Mouse (Mus musculus) heart, postnatal 0 days (tissue): Measurements from ENCODE around the gene Epx. TPM values are rescaled to one million over a fixed set of nuclear protein-coding genes. Genes with fewer than 3 reads are reported as not detected.

ENCODE experiments used
- ATAC-seq: fragments of 200-750 bp; cut with Nextera tagmentation; 2 replicates; pipeline ENCODE4 v1.8.0; 2017; ENCODE audit warnings: low read depth, moderate number of reproducible peaks, moderate library complexity; ENCODE audit not compliant: insufficient read depth
- DNase-seq: peaks from one replicate; pipeline ENCODE4 v3.0.0-alpha.2; 2016; ENCODE audit warnings: low spot score
- H3K27ac ChIP-seq: fragments of 300-500 bp; sonication (generic); 2 replicates; pipeline ENCODE4 v1.5.1; 2014; ENCODE audit warnings: low read depth, mild to moderate bottlenecking
- H3K27me3 ChIP-seq: fragments of 300-500 bp; sonication (generic); 2 replicates; pipeline ENCODE4 v1.6.1; 2014; ENCODE audit warnings: low read length, mixed read lengths; ENCODE audit not compliant: control insufficient read depth, insufficient read depth
- H3K36me3 ChIP-seq: fragments of 300-500 bp; sonication (generic); replicated peaks from 2 replicates; pipeline ENCODE4 v1.6.1; 2014; ENCODE audit warnings: low read length, mixed read lengths; ENCODE audit not compliant: control insufficient read depth, insufficient read depth
- H3K4me1 ChIP-seq: fragments of 300-500 bp; sonication (generic); 2 replicates; pipeline ENCODE4 v1.6.1; 2014; ENCODE audit warnings: antibody characterized with exemption; ENCODE audit not compliant: control insufficient read depth, insufficient read depth
- H3K4me2 ChIP-seq: fragments of 300-500 bp; sonication (generic); 2 replicates; pipeline ENCODE4 v1.6.1; 2014; ENCODE audit warnings: low read depth, mild to moderate bottlenecking, low read length, moderate library complexity
- H3K4me3 ChIP-seq: fragments of 300-500 bp; sonication (generic); 2 replicates; pipeline ENCODE4 v1.5.1; 2014; ENCODE audit warnings: low read depth, low read length
- H3K9ac ChIP-seq: fragments of 300-500 bp; sonication (generic); replicated peaks from 2 replicates; pipeline ENCODE4 v1.6.1; 2014; ENCODE audit warnings: low read depth, low read length, mixed read lengths
- H3K9me3 ChIP-seq: fragments of 300-500 bp; sonication (generic); replicated peaks from 2 replicates; pipeline ENCODE4 v1.6.1; 2016; ENCODE audit warnings: low read length; ENCODE audit not compliant: control insufficient read depth
- CTCF ChIP-seq: IDR thresholded peaks from 2 replicates; pipeline ENCODE4 v1.5.1; 2016; ENCODE audit warnings: antibody characterized with exemption, control low read depth, low read depth
- EP300 ChIP-seq: IDR thresholded peaks from 2 replicates; pipeline ENCODE4 v1.6.1; 2016; ENCODE audit warnings: antibody characterized with exemption, low read depth
- WGBS: fragments of 180-500 bp; shearing (Covaris S2); extraction: QIAGEN DNeasy Blood & Tissue Kit; methylation state at CpG from one replicate; pipeline ENCODE4 v1.1.7; 2014; 5-methylcytosine and 5-hydroxymethylcytosine counted together
- polyA plus RNA-seq: library from polyadenylated mRNA; unstranded; fragments of >200 nt; fragmentation: Nextera tagmentation; extraction: Ambion mirVana; gene quantifications from 2 replicates; pipeline ENCODE4 v1.2.1, GENCODE M21; 2015
- total RNA-seq: library from RNA; depleted of rRNA; stranded (reverse); fragments of >200 nt; gene quantifications from 2 replicates; pipeline ENCODE4 v1.2.3, GENCODE M21; 2014; ENCODE audit warnings: low replicate concordance; rRNA removed

The Epx gene
- not detected in 2 replicates for total RNA-seq
- 0.22 and 0.25 TPM in 2 replicates for polyA plus RNA-seq

DNA sequence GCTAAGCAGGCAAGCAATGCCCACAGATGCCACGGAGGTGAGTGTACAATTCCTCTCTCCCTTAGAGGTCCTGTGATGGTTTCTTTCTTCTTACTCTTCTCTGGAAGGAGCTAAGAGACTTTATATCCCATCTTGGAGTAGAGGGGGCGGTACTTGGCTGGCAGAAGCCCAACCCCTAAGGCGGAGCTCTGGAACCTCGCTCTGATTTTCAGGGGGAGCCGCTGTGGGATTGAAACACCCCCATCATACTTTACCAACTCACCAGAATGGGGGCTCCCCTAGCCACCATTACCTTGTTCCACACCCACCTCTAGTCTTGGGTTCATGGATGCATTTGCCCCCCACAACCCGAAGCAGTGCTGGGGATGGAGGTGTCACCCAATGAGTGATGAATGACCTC, at the start of gene Epx:
Epx (minus strand) TSS at position 101 of the 400 bp plus-strand sequence.
- Histone ChIP-seq H3K36me3 (no peaks in the 10 kb centered on the region), H3K4me1 (no peaks in the 10 kb centered on the region), H3K9ac (no peak within 1 kb of the TSS), H3K4me3 (no peak within 1 kb of the TSS), H3K27me3 (0 out of 2 replicates have a peak, but pooled peaks cover 2% of the 10 kb centered on the region), H3K27ac (no peak within 1 kb of the TSS), H3K4me2 (no peak within 1 kb of the TSS), H3K9me3 (no peaks in the 10 kb centered on the region)
- DNase-seq (no peak), ATAC-seq (no peak)
- 80% methylated on average over 6 of the region's 6 CpGs for WGBS
- TF ChIP-seq CTCF (no peak), EP300 (no peak)

DNA sequence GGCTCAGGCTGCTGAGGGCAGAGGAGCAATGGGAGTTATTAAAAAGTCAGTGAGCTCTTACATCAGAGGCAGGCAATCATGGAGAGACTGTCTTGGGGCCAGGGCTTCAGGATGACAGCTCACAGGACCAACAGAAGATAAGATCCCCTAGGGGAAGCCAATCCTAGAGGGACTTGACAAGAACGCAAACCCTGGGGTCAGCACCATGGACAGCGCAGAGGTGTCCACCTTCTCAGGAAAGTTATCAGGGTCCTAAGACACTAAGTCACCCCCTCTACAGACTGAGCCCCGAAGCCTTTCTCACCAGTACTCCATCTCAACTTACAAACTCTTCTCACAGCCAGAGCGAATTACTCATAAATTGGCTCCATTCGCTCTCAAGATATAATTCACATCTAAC, 45.6 kb upstream of the Epx start, which contains the start of gene Olfr464:
Olfr464 (minus strand) TSS at position 2 of the 400 bp plus-strand sequence.
- 25% methylated on average over 5 of the region's 5 CpGs for WGBS
- TF ChIP-seq CTCF (no peak), EP300 (no peak)
- DNase-seq (no peak), ATAC-seq (no peak)
- no peaks in the 10 kb centered on the region for H3K36me3 ChIP-seq
- no peak within 1 kb of the TSS for H3K9ac ChIP-seq
- H3K4me3 ChIP-seq = no peak within 1 kb of the TSS
- no peak within 1 kb of the TSS for H3K27ac ChIP-seq
- no peaks in the 10 kb centered on the region for H3K27me3 ChIP-seq
- H3K4me2 ChIP-seq = no peak within 1 kb of the TSS
- no peaks in the 10 kb centered on the region for H3K9me3 ChIP-seq
- no peaks in the 10 kb centered on the region for H3K4me1 ChIP-seq

DNA sequence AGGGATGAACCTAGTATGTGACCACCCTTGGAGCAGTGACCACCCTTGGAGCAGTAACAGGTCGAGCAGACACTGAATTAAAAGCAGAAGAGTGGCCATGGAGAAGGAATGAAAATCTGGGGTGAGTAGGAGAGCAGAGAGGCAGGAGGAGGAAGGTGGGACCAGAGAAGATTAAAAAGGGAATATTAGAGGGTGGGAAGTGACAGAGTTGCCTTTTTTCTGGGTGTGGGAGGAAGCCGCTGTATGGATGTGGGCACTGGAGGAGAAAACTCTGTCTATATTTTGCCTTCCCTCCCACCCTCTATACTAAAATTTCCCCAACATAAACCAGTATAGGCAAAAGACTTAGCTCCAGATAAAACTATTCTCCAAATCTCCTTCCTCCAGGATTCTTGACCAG, 45.0 kb upstream of the Epx start:
- Histone ChIP-seq H3K4me2 (no peak overlapping the region), H3K27ac (no peak overlapping the region), H3K27me3 (no peaks in the 10 kb centered on the region), H3K4me1 (no peaks in the 10 kb centered on the region), H3K9me3 (no peaks in the 10 kb centered on the region), H3K9ac (no peak overlapping the region), H3K4me3 (no peak overlapping the region), H3K36me3 (no peaks in the 10 kb centered on the region)
- TF ChIP-seq CTCF = no peak
- no peak for TF ChIP-seq EP300
- no peak for DNase-seq
- no peak for ATAC-seq
- WGBS = 65% methylated on average over 2 of the region's 2 CpGs

DNA sequence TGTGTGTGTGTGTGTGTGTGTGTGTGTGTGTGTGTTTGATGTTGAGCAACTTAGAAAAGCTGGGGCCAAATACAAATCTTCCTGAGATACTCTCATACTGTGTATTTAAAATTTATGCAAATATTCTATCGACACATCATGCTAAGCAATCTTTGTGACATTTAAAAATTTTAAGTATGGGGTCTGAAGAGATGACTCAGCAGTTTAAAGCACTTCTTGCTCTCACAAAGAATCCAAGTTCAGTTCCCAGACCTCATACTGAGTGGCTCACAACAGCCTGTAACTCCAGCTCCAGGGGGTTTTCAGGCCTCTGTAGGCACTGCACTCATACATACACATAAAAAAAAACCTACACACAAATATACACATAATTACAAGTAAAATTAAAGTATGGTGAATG, 40.7 kb upstream of the Epx start:
- no peak overlapping the region for H3K9ac ChIP-seq
- H3K4me3 ChIP-seq = no peak overlapping the region
- no peak for TF ChIP-seq CTCF
- TF ChIP-seq EP300 = no peak
- H3K36me3 ChIP-seq = no peaks in the 10 kb centered on the region
- H3K27me3 ChIP-seq = no peaks in the 10 kb centered on the region
- H3K27ac ChIP-seq = no peak overlapping the region
- H3K9me3 ChIP-seq = no peaks in the 10 kb centered on the region
- no peak overlapping the region for H3K4me2 ChIP-seq
- DNase-seq = no peak
- H3K4me1 ChIP-seq = no peaks in the 10 kb centered on the region
- 100% methylated on average over 1 of the region's 1 CpGs for WGBS
- ATAC-seq = no peak

DNA sequence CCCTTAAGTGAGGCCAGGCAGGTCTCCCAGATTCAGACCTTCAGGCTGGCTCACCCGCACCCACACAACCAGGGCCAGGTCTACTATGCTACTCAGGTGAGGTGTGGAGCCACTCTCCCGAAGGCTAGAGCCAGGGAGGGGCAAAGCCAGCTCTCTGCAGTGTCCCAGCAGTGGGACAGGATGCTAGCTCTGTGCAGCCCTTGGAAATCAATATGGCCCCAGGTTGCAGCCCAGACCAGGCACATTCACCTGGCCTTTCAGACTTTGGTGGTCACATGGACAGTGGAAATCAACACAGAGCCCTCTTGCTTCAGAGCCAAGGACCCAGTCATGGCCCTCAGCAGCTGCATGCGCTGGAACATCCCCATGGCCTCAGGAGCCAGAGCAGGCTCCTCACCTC, 29.0 kb upstream of the Epx start:
- WGBS = 78% methylated on average over 3 of the region's 3 CpGs
- TF ChIP-seq CTCF (no peak), EP300 (no peak)
- DNase-seq (no peak), ATAC-seq (no peak)
- Histone ChIP-seq H3K9me3 (no peaks in the 10 kb centered on the region), H3K27ac (no peak overlapping the region), H3K4me3 (no peak overlapping the region), H3K27me3 (no peaks in the 10 kb centered on the region), H3K4me1 (no peaks in the 10 kb centered on the region), H3K36me3 (no peaks in the 10 kb centered on the region), H3K9ac (no peak overlapping the region), H3K4me2 (no peak overlapping the region)

DNA sequence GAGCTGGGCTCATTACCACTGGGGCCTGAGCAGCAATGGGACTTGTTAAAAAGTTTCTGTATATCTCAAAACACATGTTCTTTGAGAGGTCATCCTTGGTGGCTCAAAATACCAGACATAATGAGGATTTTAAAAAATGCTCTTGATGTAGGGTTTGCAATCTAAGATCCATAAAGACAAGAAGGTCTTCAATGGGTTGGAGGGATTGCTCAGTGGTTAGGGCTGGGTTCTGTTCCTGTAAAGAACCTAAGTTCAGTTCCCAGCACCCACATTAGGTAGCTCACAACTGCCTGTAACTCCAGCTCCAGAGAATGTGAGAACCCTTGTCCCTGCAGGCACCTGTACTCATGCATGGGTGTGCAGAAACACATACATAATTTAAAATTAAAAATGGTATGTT, 22.0 kb upstream of the Epx start, which contains the start of gene Olfr463:
Olfr463 (minus strand) TSS at position 101 of the 400 bp plus-strand sequence.
- peaks cover 13% of the 10 kb centered on the region; the same call in 1 of the 2 replicates for H3K27me3 ChIP-seq
- ATAC-seq = no peak
- H3K4me2 ChIP-seq = no peak within 1 kb of the TSS
- no peak within 1 kb of the TSS for H3K9ac ChIP-seq
- no peaks in the 10 kb centered on the region for H3K36me3 ChIP-seq
- TF ChIP-seq CTCF = no peak
- no peak for TF ChIP-seq EP300
- no peak within 1 kb of the TSS for H3K4me3 ChIP-seq
- DNase-seq = no peak
- H3K9me3 ChIP-seq = no peaks in the 10 kb centered on the region
- H3K27ac ChIP-seq = no peak within 1 kb of the TSS
- H3K4me1 ChIP-seq = no peaks in the 10 kb centered on the region
